In the genomic region with DNA sequence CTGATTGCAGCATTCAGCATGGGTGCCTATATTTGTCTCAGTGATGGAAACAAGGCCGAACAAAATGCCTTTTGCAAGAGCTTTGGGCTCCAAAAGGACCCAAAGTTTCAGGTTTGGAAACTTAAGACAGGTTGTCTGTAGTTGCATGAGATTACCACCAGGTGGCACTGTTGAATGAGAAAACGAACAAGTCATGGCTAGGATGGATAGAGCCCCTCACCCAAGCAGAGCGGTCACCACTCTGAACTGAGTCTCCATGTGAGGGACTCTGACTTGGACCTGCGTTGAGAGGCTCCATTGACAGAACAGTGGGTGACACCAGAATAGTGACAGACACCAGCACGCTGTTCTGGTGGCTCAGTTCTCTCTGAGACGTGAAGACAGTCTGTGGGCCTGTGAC, we compare ENCODE assay signal across 9 mouse cellular contexts. TPM values are rescaled to one million over a fixed set of nuclear protein-coding genes. Genes with fewer than 3 reads are reported as not detected.
DNase-seq lines count a peak whose midpoint lies in the region; ATAC-seq and TF ChIP-seq lines count a peak whose summit lies in the region.
"Had no signal": no experiment of that assay in that cellular context is flagged by ENCODE, and none has a peak within 500 bp of the region (broad histone marks: within the 10 kb centered on the region; RNA-seq: fewer than 3 reads in every experiment).

No protein-coding gene starts in this region.

- no peaks in the 10 kb centered on the region for H3K9me3 ChIP-seq in hindbrain, embryonic 14.5 days (ENCODE audit: control insufficient read depth, low read length)
- H3K9me3 ChIP-seq in limb, embryonic 15.5 days: no peaks in the 10 kb centered on the region
- H3K9me3 ChIP-seq: limb, embryonic 12.5 days had no signal

- no peak for ATAC-seq in hindbrain, embryonic 14.5 days (ENCODE audit: low FRiP score)
- ATAC-seq in limb, embryonic 15.5 days (ENCODE audit: insufficient number of reproducible peaks, low FRiP score, low TSS enrichment, low read depth): peak; percentile 56; the same call in 1 of the 2 replicates
- peak; percentile 37; the same call in 1 of the 2 replicates for ATAC-seq in neutrophil, adult 5-6 weeks (ENCODE audit: extremely low read depth, insufficient number of reproducible peaks, low FRiP score, poor library complexity, severe bottlenecking)

- DNase-seq in gastrocnemius, adult 2 months: peak; percentile 38
- no peak for DNase-seq in gastrocnemius, adult 8-10 months (ENCODE audit: low spot score in 2 of 2)
- DNase-seq in ES-CJ7 (ENCODE audit: low read depth, low spot score): peak; percentile 53
- DNase-seq in embryo, embryonic 11 days: peak; percentile 75
- DNase-seq in hindbrain, embryonic 14.5 days (ENCODE audit: low spot score): peak; percentile 77
- no peak for DNase-seq in gastrocnemius, postnatal 36 days

- no peaks in the 10 kb centered on the region for H3K27me3 ChIP-seq in hindbrain, embryonic 14.5 days (ENCODE audit: control insufficient read depth, insufficient read depth, low read length)
- no peaks in the 10 kb centered on the region; the same call in 1 of the 2 replicates for H3K27me3 ChIP-seq in limb, embryonic 15.5 days
- H3K27me3 ChIP-seq: limb, embryonic 12.5 days had no signal

- 48% methylated on average over 6 of the region's 6 CpGs for WGBS in hindbrain, embryonic 14.5 days
- WGBS in limb, embryonic 15.5 days: 29% methylated on average over 6 of the region's 6 CpGs

- peak; percentile 84 for TF ChIP-seq CTCF in gastrocnemius, adult 2 months (IDR thresholded peaks at IDR 0.05)

- H3K36me3 ChIP-seq in hindbrain, embryonic 14.5 days (replicated peaks; ENCODE audit: control insufficient read depth, insufficient read depth): no peaks in the 10 kb centered on the region
- no peaks in the 10 kb centered on the region for H3K36me3 ChIP-seq in limb, embryonic 15.5 days
- H3K36me3 ChIP-seq: limb, embryonic 12.5 days had no signal

- intact Hi-C loops in gastrocnemius, adult 2 months (cut with DNase I): loop anchor here (5.0 kb wide), 3 partner anchors 216 to 361 kb away; a partner anchor contains a TSS
- intact Hi-C loops in gastrocnemius, postnatal 36 days (cut with DNase I): loop anchor here (5.0 kb wide), 3 partner anchors 226 to 361 kb away; no protein-coding TSS in a partner anchor

- no peak overlapping the region for H3K4me2 ChIP-seq in hindbrain, embryonic 14.5 days (replicated peaks)
- no peak overlapping the region for H3K4me2 ChIP-seq in limb, embryonic 15.5 days
- H3K4me2 ChIP-seq: limb, embryonic 12.5 days had no signal

- H3K9ac ChIP-seq in hindbrain, embryonic 14.5 days: no peak overlapping the region
- no peak overlapping the region for H3K9ac ChIP-seq in limb, embryonic 15.5 days
- H3K9ac ChIP-seq: limb, embryonic 12.5 days had no signal

- H3K4me3 ChIP-seq in gastrocnemius, adult 2 months: no peak overlapping the region
- no peak overlapping the region for H3K4me3 ChIP-seq in hindbrain, embryonic 14.5 days (replicated peaks; ENCODE audit: low read length)
- no peak overlapping the region for H3K4me3 ChIP-seq in limb, embryonic 15.5 days
- H3K4me3 ChIP-seq: limb, embryonic 12.5 days had no signal

- no peak overlapping the region for H3K27ac ChIP-seq in gastrocnemius, adult 2 months
- H3K27ac ChIP-seq in hindbrain, embryonic 14.5 days: no peak overlapping the region
- H3K27ac ChIP-seq in limb, embryonic 15.5 days: no peak overlapping the region

- H3K4me1 ChIP-seq in hindbrain, embryonic 14.5 days (replicated peaks; ENCODE audit: control insufficient read depth, insufficient read depth, low read length): 0 out of 2 replicates have a peak, but pooled peaks cover 16% of the 10 kb centered on the region
- peaks cover 10% of the 10 kb centered on the region; the same call in 1 of the 2 replicates for H3K4me1 ChIP-seq in limb, embryonic 15.5 days

RNA-seq across cellular contexts. Expression of a gene that starts 13.2 kb away (rescaled TPM):
- not detected for total RNA-seq in gastrocnemius, adult 2 months (2021)
- not detected for total RNA-seq in gastrocnemius, adult 8-10 months (2022)
- polyA plus RNA-seq in hindbrain, embryonic 14.5 days (2014; fragmentation: Nextera tagmentation; extraction: Ambion mirVana): not detected in 2 replicates
- not detected in 2 replicates for polyA plus RNA-seq in limb, embryonic 15.5 days (2015; fragmentation: Nextera tagmentation; extraction: Ambion mirVana)
- total RNA-seq in neutrophil, adult 5-6 weeks (2017): not detected in 2 replicates
- total RNA-seq in gastrocnemius, postnatal 36 days (2021): not detected
- polyA plus RNA-seq: limb, embryonic 12.5 days had no signal

RNA-seq across cellular contexts. Expression of a gene that starts 19.6 kb away (rescaled TPM):
- total RNA-seq in gastrocnemius, adult 2 months (2021): not detected
- total RNA-seq in gastrocnemius, adult 8-10 months (2022): not detected
- not detected in 2 replicates for polyA plus RNA-seq in hindbrain, embryonic 14.5 days (2014; fragmentation: Nextera tagmentation; extraction: Ambion mirVana)
- not detected in 2 replicates for polyA plus RNA-seq in limb, embryonic 15.5 days (2015; fragmentation: Nextera tagmentation; extraction: Ambion mirVana)
- total RNA-seq in neutrophil, adult 5-6 weeks (2017): not detected in 2 replicates
- total RNA-seq in gastrocnemius, postnatal 36 days (2021): not detected
- polyA plus RNA-seq: limb, embryonic 12.5 days had no signal

RNA-seq across cellular contexts. Expression of a gene that starts 42.4 kb away (rescaled TPM):
- not detected for total RNA-seq in gastrocnemius, adult 2 months (2021)
- total RNA-seq in gastrocnemius, adult 8-10 months (2022): not detected
- polyA plus RNA-seq in hindbrain, embryonic 14.5 days (2014; fragmentation: Nextera tagmentation; extraction: Ambion mirVana): not detected in 2 replicates
- not detected in 2 replicates for polyA plus RNA-seq in limb, embryonic 15.5 days (2015; fragmentation: Nextera tagmentation; extraction: Ambion mirVana)
- total RNA-seq in neutrophil, adult 5-6 weeks (2017): not detected in 2 replicates
- not detected for total RNA-seq in gastrocnemius, postnatal 36 days (2021)
- polyA plus RNA-seq: limb, embryonic 12.5 days had no signal

RNA-seq across cellular contexts. Expression of a gene that starts 57.0 kb away (rescaled TPM):
- 1 to 10 TPM; 3.0 to 4.1 TPM for total RNA-seq in gastrocnemius, adult 2 months (2021)
- 1 to 10 TPM; 1.6 to 2.4 (median 2.1) TPM for total RNA-seq in gastrocnemius, adult 8-10 months (2022)
- 6.4 and 7.3 TPM in 2 replicates for polyA plus RNA-seq in hindbrain, embryonic 14.5 days (2014; fragmentation: Nextera tagmentation; extraction: Ambion mirVana)
- polyA plus RNA-seq in limb, embryonic 15.5 days (2015; fragmentation: Nextera tagmentation; extraction: Ambion mirVana): 4.0 and 4.6 TPM in 2 replicates
- 0.81 and 0.86 TPM in 2 replicates for total RNA-seq in neutrophil, adult 5-6 weeks (2017)
- total RNA-seq in gastrocnemius, postnatal 36 days (2021): 1 to 10 TPM; 2.8 to 6.8 TPM

RNA-seq across cellular contexts. Expression of a gene that starts 58.4 kb away (rescaled TPM):
- not detected for total RNA-seq in gastrocnemius, adult 2 months (2021)
- not detected for total RNA-seq in gastrocnemius, adult 8-10 months (2022)
- polyA plus RNA-seq in hindbrain, embryonic 14.5 days (2014; fragmentation: Nextera tagmentation; extraction: Ambion mirVana): not detected in 2 replicates
- not detected in 2 replicates for polyA plus RNA-seq in limb, embryonic 15.5 days (2015; fragmentation: Nextera tagmentation; extraction: Ambion mirVana)
- not detected in 2 replicates for total RNA-seq in neutrophil, adult 5-6 weeks (2017)
- not detected for total RNA-seq in gastrocnemius, postnatal 36 days (2021)
- polyA plus RNA-seq: limb, embryonic 12.5 days had no signal

Comparison
In these comparisons a context has a peak if more than half of its experiments do, and no peak if none do; other contexts are left out.
1. DNase-seq: peak in gastrocnemius, adult 2 months (single experiment), ES-CJ7 (single experiment), embryo, embryonic 11 days (single experiment) and hindbrain, embryonic 14.5 days (single experiment); none in gastrocnemius, adult 8-10 months (0 of 2) and gastrocnemius, postnatal 36 days (0 of 2).